ENCODE assay signal across 22 mouse cellular contexts in genomic region chr16:36688076-36688475, GRCm38 (mm10). TPM values are rescaled to one million over a fixed set of nuclear protein-coding genes. Genes with fewer than 3 reads are reported as not detected.
DNase-seq lines count a peak whose midpoint lies in the region; TF ChIP-seq lines count a peak whose summit lies in the region.
"Had no signal": no experiment of that assay in that cellular context is flagged by ENCODE, and none has a peak within 500 bp of the region (broad histone marks: within the 10 kb centered on the region; RNA-seq: fewer than 3 reads in every experiment).

No protein-coding gene starts in this region.

- no peak overlapping the region for H3K9ac ChIP-seq in heart, adult 2 months (ENCODE audit: low read depth, low read length)
- H3K9ac ChIP-seq: embryonic facial prominence, embryonic 12.5 days; forebrain, embryonic 13.5 days; forebrain, embryonic 15.5 days; forebrain, postnatal 0 days had no signal

- TF ChIP-seq CTCF in heart, adult 2 months (IDR thresholded peaks at IDR 0.05) = no peak

- WGBS in heart, adult 2 months = 90% methylated on average over 2 of the region's 2 CpGs

- intact Hi-C loops in heart, adult 2 months (cut with DNase I) = no loop called here
- intact Hi-C loops in left cerebral cortex, postnatal 10 days (cut with DNase I) = no loop called here

- no peaks in the 10 kb centered on the region for H3K4me1 ChIP-seq in heart, adult 2 months (ENCODE audit: control insufficient read depth, insufficient read depth, low read length)
- H3K4me1 ChIP-seq: embryonic facial prominence, embryonic 10.5 days; embryonic facial prominence, embryonic 12.5 days; forebrain, embryonic 13.5 days; forebrain, embryonic 15.5 days had no signal

- no peaks in the 10 kb centered on the region for H3K36me3 ChIP-seq in heart, adult 2 months (ENCODE audit: control insufficient read depth, insufficient read depth, low read length)
- H3K36me3 ChIP-seq: embryonic facial prominence, embryonic 10.5 days; embryonic facial prominence, embryonic 12.5 days; forebrain, embryonic 15.5 days; G1E had no signal

- no peak overlapping the region for H3K27ac ChIP-seq in heart, adult 2 months
- H3K27ac ChIP-seq: embryonic facial prominence, embryonic 10.5 days; embryonic facial prominence, embryonic 12.5 days; forebrain, embryonic 13.5 days; forebrain, embryonic 15.5 days had no signal

- DNase-seq in heart, adult 11 months = peak; percentile 76
- DNase-seq in heart, adult 2 months = no peak
- peak; percentile 32 for DNase-seq in induced T-regulatory cell, adult 2 months (ENCODE audit: low read depth)
- no peak for DNase-seq in layer of hippocampus, postnatal 36 days
- no peak for DNase-seq in left cerebral cortex, postnatal 10 days (ENCODE audit: extremely low spot score in 1 of 2, low spot score in 2 of 2)
- DNase-seq: adrenal gland, adult 8-10 months; adrenal gland, postnatal 14 days; adrenal gland, postnatal 36 days; cerebellum, adult 11-12 months; cerebellum, adult 2 months; cerebellum, adult 9-10 months; cerebellum, postnatal 10 days; cerebellum, postnatal 25 days; forebrain, postnatal 0 days had no signal

- TF ChIP-seq POLR2A in heart, adult 2 months (IDR thresholded peaks at IDR 0.05; ENCODE audit: insufficient read depth, low read depth, low read length) = no peak

- no peak overlapping the region for H3K4me3 ChIP-seq in heart, adult 2 months
- H3K4me3 ChIP-seq: embryonic facial prominence, embryonic 10.5 days; embryonic facial prominence, embryonic 12.5 days; forebrain, embryonic 13.5 days; forebrain, embryonic 15.5 days had no signal

- no peaks in the 10 kb centered on the region for H3K79me2 ChIP-seq in heart, adult 2 months (replicated peaks; ENCODE audit: control insufficient read depth, insufficient read depth, low read length)

- H3K27me3 ChIP-seq in heart, adult 2 months (ENCODE audit: control insufficient read depth, insufficient read depth, low read length) = no peaks in the 10 kb centered on the region
- H3K27me3 ChIP-seq: forebrain, embryonic 15.5 days had no signal

- no peak for TF ChIP-seq EP300 in heart, adult 2 months (IDR thresholded peaks at IDR 0.05; ENCODE audit: insufficient read depth, low read depth, low read length)

RNA-seq across cellular contexts. Expression of gene Ildr1, which starts 5.7 kb away (rescaled TPM):
- total RNA-seq in heart, adult 2 months (2021) = not detected
- 0.06 and 0.86 TPM in 2 replicates for polyA plus RNA-seq in heart, adult 2 months (2012; rRNA removed)
- under 1 TPM; 0.25 TPM for total RNA-seq in layer of hippocampus, postnatal 36 days (2021)
- total RNA-seq in left cerebral cortex, postnatal 10 days (2021) = under 1 TPM; 0.24 to 0.39 TPM
- total RNA-seq: adrenal gland, adult 18-20 months; adrenal gland, adult 8-10 months; adrenal gland, postnatal 14 days; adrenal gland, postnatal 36 days had no signal
- polyA plus RNA-seq: C2C12; forebrain, embryonic 13.5 days; G1E; Patski had no signal

RNA-seq across cellular contexts. Expression of gene Cd86, which starts 22.2 kb away (rescaled TPM):
- 1 to 10 TPM; 1.1 to 1.4 TPM for total RNA-seq in heart, adult 2 months (2021)
- 1.00 and 1.9 TPM in 2 replicates for polyA plus RNA-seq in heart, adult 2 months (2012; rRNA removed)
- 1 to 10 TPM; 1.3 to 1.4 TPM for total RNA-seq in layer of hippocampus, postnatal 36 days (2021)
- 1 to 10 TPM; 1.1 to 1.2 TPM for total RNA-seq in left cerebral cortex, postnatal 10 days (2021)
- total RNA-seq: G1E had no signal
- polyA plus RNA-seq: C2C12, G1E, Patski had no signal

Comparison
In these comparisons a context has a peak if more than half of its experiments do, and no peak if none do; other contexts are left out.
1. DNase-seq: peak in heart, adult 11 months (single experiment) and induced T-regulatory cell, adult 2 months (single experiment); none in heart, adult 2 months (0 of 2), layer of hippocampus, postnatal 36 days (0 of 2) and left cerebral cortex, postnatal 10 days (0 of 2).